Mouse (Mus musculus) intestine, postnatal 0 days (tissue): ENCODE data around the gene Tipin. TPM values are rescaled to one million over a fixed set of nuclear protein-coding genes. Genes with fewer than 3 reads are reported as not detected.
"Not testable (repeated sequence)": the region's sequence is repeated elsewhere in the genome, so short reads cannot be mapped to it uniquely, and the experiment has no call there.

Experiments used
- ATAC-seq: fragments of 200-750 bp; cut with Nextera tagmentation; 2 replicates; pipeline ENCODE4 v1.8.0; 2017; ENCODE audit warnings: mild to moderate bottlenecking, moderate TSS enrichment, moderate library complexity
- H3K27ac ChIP-seq: fragments of 300-500 bp; sonication (generic); 2 replicates; pipeline ENCODE4 v1.5.1; 2014; ENCODE audit warnings: mild to moderate bottlenecking, low read depth, low read length, moderate library complexity
- H3K27me3 ChIP-seq: fragments of 300-500 bp; sonication (generic); replicated peaks from 2 replicates; pipeline ENCODE4 v1.6.1; 2014; ENCODE audit warnings: low read length, mixed read lengths; ENCODE audit not compliant: control insufficient read depth, insufficient read depth
- H3K36me3 ChIP-seq: fragments of 300-500 bp; sonication (generic); 2 replicates; pipeline ENCODE4 v1.6.1; 2014; ENCODE audit warnings: mild to moderate bottlenecking, moderate library complexity; ENCODE audit not compliant: control insufficient read depth, insufficient read depth
- H3K4me1 ChIP-seq: fragments of 300-500 bp; sonication (generic); replicated peaks from 2 replicates; pipeline ENCODE4 v1.6.1; 2014; ENCODE audit warnings: antibody characterized with exemption, low read length, mixed read lengths; ENCODE audit not compliant: control insufficient read depth, insufficient read depth
- H3K4me2 ChIP-seq: fragments of 300-500 bp; sonication (generic); replicated peaks from 2 replicates; pipeline ENCODE4 v1.6.1; 2014; ENCODE audit warnings: low read depth, mild to moderate bottlenecking, moderate library complexity
- H3K4me3 ChIP-seq: fragments of 300-500 bp; sonication (generic); 2 replicates; pipeline ENCODE4 v1.5.1; 2014; ENCODE audit warnings: low read depth, low read length
- H3K9ac ChIP-seq: fragments of 300-500 bp; sonication (generic); 2 replicates; pipeline ENCODE4 v1.6.1; 2014; ENCODE audit warnings: mild to moderate bottlenecking, low read depth, low read length
- H3K9me3 ChIP-seq: fragments of 300-500 bp; sonication (generic); 2 replicates; pipeline ENCODE4 v1.6.1; 2016; ENCODE audit warnings: mixed run types; ENCODE audit not compliant: control insufficient read depth
- CTCF ChIP-seq: sonication (generic); IDR thresholded peaks from 2 replicates; pipeline ENCODE4 v1.5.1; 2016; ENCODE audit warnings: low read depth, mild to moderate bottlenecking, control low read depth, antibody characterized with exemption, moderate library complexity
- WGBS: fragments of 180-500 bp; shearing (Covaris S2); extraction: QIAGEN DNeasy Blood & Tissue Kit; methylation state at CpG from one replicate; pipeline ENCODE4 v1.1.7; 2014; 5-methylcytosine and 5-hydroxymethylcytosine counted together
- polyA plus RNA-seq: library from polyadenylated mRNA; unstranded; fragments of >200 nt; fragmentation: Nextera tagmentation; extraction: Ambion mirVana; gene quantifications from 2 replicates; pipeline ENCODE4 v1.2.1, GENCODE M21; 2015

The Tipin gene
- polyA plus RNA-seq, 1 experiment from 2014 or later: 65.7 TPM

GRCm38 (mm10) chr9:64274919-64275318 lies 6.5 kb upstream of the Tipin start:
- Histone ChIP-seq H3K27me3 (no peaks in the 10 kb centered on the region), H3K4me1 (no peaks in the 10 kb centered on the region), H3K4me3 (no peak overlapping the region), H3K4me2 (no peak overlapping the region), H3K27ac (no peak overlapping the region), H3K36me3 (no peaks in the 10 kb centered on the region), H3K9ac (no peak overlapping the region), H3K9me3 (no peaks in the 10 kb centered on the region)
- ATAC-seq: no peak
- peak; percentile 51 for TF ChIP-seq CTCF
- 78% methylated on average over 1 of the region's 1 CpGs for WGBS

- no peak overlapping the region for H3K4me2 ChIP-seq
- no peaks in the 10 kb centered on the region for H3K4me1 ChIP-seq
- no peak for ATAC-seq
- no peak overlapping the region for H3K9ac ChIP-seq
- no peaks in the 10 kb centered on the region for H3K9me3 ChIP-seq
- TF ChIP-seq CTCF: peak; percentile 81
- no peak overlapping the region for H3K4me3 ChIP-seq
- 68% methylated on average over 8 of the region's 8 CpGs for WGBS
- H3K36me3 ChIP-seq: no peaks in the 10 kb centered on the region
- H3K27me3 ChIP-seq: no peaks in the 10 kb centered on the region
- no peak overlapping the region for H3K27ac ChIP-seq
These were observed 3.7 kb upstream of the Tipin start for GRCm38 (mm10) chr9:64277706-64278105.

GRCm38 (mm10) chr9:64278665-64279310 lies 2.6 kb upstream of the Tipin start:
- ATAC-seq: no peak
- no peaks in the 10 kb centered on the region for H3K36me3 ChIP-seq
- no peak overlapping the region for H3K27ac ChIP-seq
- H3K4me3 ChIP-seq: no peak overlapping the region
- H3K4me1 ChIP-seq: no peaks in the 10 kb centered on the region
- H3K9ac ChIP-seq: no peak overlapping the region
- H3K4me2 ChIP-seq: no peak overlapping the region
- 92% methylated on average over 6 of the region's 6 CpGs for WGBS
- no peaks in the 10 kb centered on the region for H3K27me3 ChIP-seq
- no peaks in the 10 kb centered on the region for H3K9me3 ChIP-seq
- no peak; the same call in 1 of the 2 replicates for TF ChIP-seq CTCF

- H3K27ac ChIP-seq: peak overlapping the region; percentile 63; the same call in 1 of the 2 replicates
- WGBS: under 1% methylated on average over 24 of the region's 24 CpGs
- H3K9ac ChIP-seq: peak overlapping the region; percentile 77
- H3K4me2 ChIP-seq: peak overlapping the region; percentile 83
- peak; percentile 79 for ATAC-seq
- no peaks in the 10 kb centered on the region for H3K27me3 ChIP-seq
- no peaks in the 10 kb centered on the region for H3K9me3 ChIP-seq
- no peak for TF ChIP-seq CTCF
- no peaks in the 10 kb centered on the region for H3K4me1 ChIP-seq
- H3K36me3 ChIP-seq: no peaks in the 10 kb centered on the region
- peak overlapping the region; percentile 76 for H3K4me3 ChIP-seq
These were observed 399 bp downstream of the Tipin start for GRCm38 (mm10) chr9:64281781-64282178.

GRCm38 (mm10) chr9:64282404-64282987 lies 1.1 kb downstream of the Tipin start:
- WGBS: 28% methylated on average over 5 of the region's 5 CpGs
- H3K4me2 ChIP-seq: peak overlapping the region; percentile 83
- H3K4me3 ChIP-seq: peak overlapping the region; percentile 76
- no peaks in the 10 kb centered on the region for H3K4me1 ChIP-seq
- H3K27ac ChIP-seq: no peak overlapping the region
- TF ChIP-seq CTCF: no peak
- H3K36me3 ChIP-seq: no peaks in the 10 kb centered on the region
- ATAC-seq: no peak
- no peaks in the 10 kb centered on the region for H3K9me3 ChIP-seq
- H3K27me3 ChIP-seq: no peaks in the 10 kb centered on the region
- peak overlapping the region; percentile 77 for H3K9ac ChIP-seq

GRCm38 (mm10) chr9:64303086-64303485 lies 21.7 kb downstream of the Tipin start:
- not testable (repeated sequence) for H3K9me3 ChIP-seq, ATAC-seq, H3K27me3 ChIP-seq, H3K9ac ChIP-seq, H3K4me3 ChIP-seq, H3K4me2 ChIP-seq, H3K27ac ChIP-seq, H3K4me1 ChIP-seq
- H3K36me3 ChIP-seq: peaks cover 59% of the 10 kb centered on the region
- 93% methylated on average over 4 of the region's 4 CpGs for WGBS
